9 mouse cellular contexts compared by ENCODE assay signal in the genomic region with DNA sequence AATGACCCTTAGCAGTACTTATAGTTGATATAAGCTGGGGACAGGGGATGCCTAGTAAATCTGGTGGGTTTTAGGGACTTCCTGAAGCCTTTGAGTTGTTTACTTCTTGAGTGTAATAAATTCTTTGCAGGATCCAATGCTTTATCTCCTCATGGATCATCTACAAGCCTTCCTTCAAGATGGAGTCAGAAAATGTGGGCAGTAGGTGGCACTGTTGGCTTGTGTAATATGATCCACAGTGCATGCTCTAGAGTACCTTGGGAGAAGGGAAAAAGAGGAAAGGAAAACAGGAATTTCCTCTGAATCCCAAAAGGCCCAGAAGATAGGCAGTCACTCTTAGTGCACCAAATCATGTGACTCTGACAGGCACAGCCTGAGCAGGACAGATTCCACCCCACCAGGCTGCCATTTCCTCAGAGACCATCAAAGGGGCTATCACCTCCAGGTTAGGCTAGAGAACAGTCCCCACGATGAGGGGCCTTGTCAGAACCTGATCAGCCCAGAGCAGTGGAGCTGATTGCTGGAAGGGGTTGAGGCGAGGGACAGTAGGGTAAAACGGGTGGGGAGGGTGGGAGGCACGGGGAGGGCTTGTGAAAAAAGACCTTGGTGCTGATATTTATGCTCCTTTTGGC. TPM values are rescaled to one million over a fixed set of nuclear protein-coding genes. Genes with fewer than 3 reads are reported as not detected.
DNase-seq lines count a peak whose midpoint lies in the region; ATAC-seq lines count a peak whose summit lies in the region.
"Had no signal": no experiment of that assay in that cellular context is flagged by ENCODE, and none has a peak within 500 bp of the region (broad histone marks: within the 10 kb centered on the region; RNA-seq: fewer than 3 reads in every experiment).

No protein-coding gene starts in this region.

- no peaks in the 10 kb centered on the region for H3K36me3 ChIP-seq in lung, embryonic 16.5 days (ENCODE audit: control insufficient read depth, insufficient read depth, low read length)

- no peak overlapping the region for H3K4me3 ChIP-seq in lung, embryonic 16.5 days (ENCODE audit: low read length)

- ATAC-seq in frontal cortex, adult (ENCODE audit: low TSS enrichment), result peak; percentile 88
- peak; percentile 43; the same call in 1 of the 2 replicates for ATAC-seq in lung, embryonic 16.5 days (ENCODE audit: low read depth)

- no peaks in the 10 kb centered on the region for H3K4me1 ChIP-seq in lung, embryonic 16.5 days (replicated peaks; ENCODE audit: control insufficient read depth, insufficient read depth, low read length)

- 45% methylated on average over 4 of the region's 4 CpGs for WGBS in lung, embryonic 16.5 days

- H3K9me3 ChIP-seq in lung, embryonic 16.5 days (ENCODE audit: control insufficient read depth, low read length), result no peaks in the 10 kb centered on the region

- H3K4me2 ChIP-seq in lung, embryonic 16.5 days (ENCODE audit: low read depth, low read length), result no peak overlapping the region

- H3K27me3 ChIP-seq in lung, embryonic 16.5 days (ENCODE audit: control insufficient read depth, insufficient read depth, low read depth, low read length), result no peaks in the 10 kb centered on the region

- no peak overlapping the region for H3K9ac ChIP-seq in lung, embryonic 16.5 days (ENCODE audit: low read length)

- H3K27ac ChIP-seq in lung, embryonic 16.5 days (ENCODE audit: low read length), result no peak overlapping the region

- DNase-seq in testis, postnatal 10 days (ENCODE audit: low spot score), result peak; percentile 77
- no peak for DNase-seq in testis, postnatal 14 days (ENCODE audit: low spot score)
- DNase-seq in cerebellum, adult 11-12 months, result peak; percentile 44
- peak; percentile 76 for DNase-seq in kidney, postnatal 10 days
- peak; percentile 79 to 82 for DNase-seq in right cerebral cortex, postnatal 10 days (ENCODE audit: low spot score in 2 of 2)
- no peak for DNase-seq in gastrocnemius, postnatal 10 days

RNA-seq across cellular contexts. Expression of a gene that starts 11.3 kb away (rescaled TPM):
- polyA plus RNA-seq in lung, embryonic 16.5 days (2015; fragmentation: Nextera tagmentation; extraction: Ambion mirVana), result 8.8 and 11.1 TPM in 2 replicates
- total RNA-seq in gastrocnemius, postnatal 10 days (2021), result 1 to 10 TPM; 3.6 to 3.9 TPM

RNA-seq across cellular contexts. Expression of a gene that starts 54.2 kb away (rescaled TPM):
- polyA plus RNA-seq in lung, embryonic 16.5 days (2015; fragmentation: Nextera tagmentation; extraction: Ambion mirVana), result not detected in 2 replicates
- under 1 TPM in 1 of 2 experiments, not detected in 1; 0.25 TPM for total RNA-seq in gastrocnemius, postnatal 10 days (2021)
- total RNA-seq: hematopoietic stem cell, adult 5-6 weeks had no signal

Comparison
In these comparisons a context has a peak if more than half of its experiments do, and no peak if none do; other contexts are left out.
1. DNase-seq: peak in testis, postnatal 10 days (single experiment), cerebellum, adult 11-12 months (single experiment), kidney, postnatal 10 days (single experiment) and right cerebral cortex, postnatal 10 days (2 of 2); none in testis, postnatal 14 days (single experiment) and gastrocnemius, postnatal 10 days (single experiment).